Mouse (Mus musculus) mouse embryonic stem cell (cell line): ENCODE measurements around the gene Gm36176.
"Not testable (repeated sequence)": the region's sequence is repeated elsewhere in the genome, so short reads cannot be mapped to it uniquely, and the experiment has no call there.

Experiments
- in situ Hi-C, 2 experiments: fragments of 300-500 bp; cut with MboI; formaldehyde crosslinking; loops; 1 replicate in 1 of 2; 3 replicates in 1 of 2; pipeline ENCODE4 v1.14.3; 2019 to 2020; ENCODE audit warnings: low sequenced_read_pairs in 2 of 2, low pct_unique_long_range_greater_than_20kb in 1 of 2, mixed read lengths in 1 of 2; ENCODE audit not compliant: unreplicated experiment in 1 of 2

Gene Gm36176

DNA sequence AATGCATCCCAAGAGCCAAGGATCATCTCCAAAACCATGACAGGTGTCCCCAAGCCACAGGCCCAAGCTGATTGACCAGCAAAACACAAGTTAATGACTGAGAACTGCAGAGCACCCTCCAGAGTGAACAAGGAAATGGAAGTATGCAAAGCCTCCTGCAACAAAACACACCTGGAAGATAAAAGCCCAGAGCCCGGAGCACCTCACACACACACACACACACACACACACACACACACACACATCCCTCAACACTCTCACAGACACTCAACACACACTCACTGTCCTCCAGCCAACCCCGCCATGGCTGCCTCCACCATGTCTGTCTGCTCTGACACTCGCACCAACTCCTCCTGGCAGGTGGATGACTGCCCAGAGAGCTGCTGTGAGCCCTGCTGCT is at the start of gene Gm36176:
Gene Gm36176 (plus strand): TSS at position 301 of the 400 bp plus-strand sequence.
- in situ Hi-C loops, result no loop called here

DNA sequence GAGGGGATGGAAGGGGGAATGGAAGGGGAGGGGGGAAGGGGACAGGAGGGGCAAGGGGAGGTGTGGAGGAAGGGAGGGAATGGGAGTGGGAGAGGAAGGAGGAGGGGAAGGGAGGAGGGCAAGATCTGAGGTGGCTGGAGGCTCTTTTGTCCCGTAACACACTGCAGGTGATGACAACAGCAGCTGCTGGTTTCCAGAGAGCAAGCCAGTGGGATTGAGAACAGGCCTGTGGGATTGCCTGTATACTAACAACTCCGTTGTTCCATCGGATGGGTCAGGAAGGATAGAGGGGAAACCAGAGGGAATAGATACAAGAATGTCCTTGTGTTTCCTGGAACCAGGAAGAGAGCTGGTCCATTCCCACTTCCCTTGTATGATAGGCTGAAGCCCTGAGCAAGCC is 48.9 kb upstream of the Gm36176 start:
- in situ Hi-C loops, result no loop called here

DNA sequence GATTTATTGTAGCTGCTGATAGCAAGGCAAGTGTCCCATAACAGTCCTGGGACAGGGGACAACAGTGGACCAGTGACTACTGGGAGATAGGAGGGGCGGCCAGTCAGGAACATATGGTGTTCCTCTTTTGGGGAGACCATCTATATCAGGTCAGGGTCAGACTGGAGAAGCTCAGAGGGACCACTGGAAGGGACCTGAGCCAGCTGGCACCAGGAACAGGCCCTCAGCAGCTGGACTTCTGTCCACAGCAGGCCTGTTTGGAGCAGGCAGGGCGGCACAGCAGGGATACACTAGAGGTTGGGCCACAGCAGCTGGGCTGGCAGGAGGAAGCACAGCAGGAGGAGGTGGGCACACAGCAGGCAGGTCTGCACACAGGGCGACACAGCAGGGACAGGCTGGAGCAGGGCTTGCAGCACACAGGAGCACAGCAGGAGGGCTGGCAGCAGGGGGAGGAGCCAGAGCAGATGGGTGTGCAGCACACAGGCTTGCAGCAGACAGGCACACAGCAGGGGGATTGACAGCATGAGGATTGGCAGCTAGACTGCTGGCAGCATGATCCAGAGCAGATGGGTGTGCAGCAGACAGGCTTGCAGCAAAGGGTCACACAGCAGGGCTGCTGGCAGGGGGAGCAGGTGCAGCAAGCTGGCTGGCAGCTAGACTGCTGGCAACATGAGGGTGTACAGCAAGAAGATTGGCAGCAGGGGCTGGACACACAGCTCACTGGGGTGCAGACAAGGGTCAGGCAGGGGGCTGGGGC is 48.3 kb upstream of the Gm36176 start:
- in situ Hi-C loops, result not testable (repeated sequence)

DNA sequence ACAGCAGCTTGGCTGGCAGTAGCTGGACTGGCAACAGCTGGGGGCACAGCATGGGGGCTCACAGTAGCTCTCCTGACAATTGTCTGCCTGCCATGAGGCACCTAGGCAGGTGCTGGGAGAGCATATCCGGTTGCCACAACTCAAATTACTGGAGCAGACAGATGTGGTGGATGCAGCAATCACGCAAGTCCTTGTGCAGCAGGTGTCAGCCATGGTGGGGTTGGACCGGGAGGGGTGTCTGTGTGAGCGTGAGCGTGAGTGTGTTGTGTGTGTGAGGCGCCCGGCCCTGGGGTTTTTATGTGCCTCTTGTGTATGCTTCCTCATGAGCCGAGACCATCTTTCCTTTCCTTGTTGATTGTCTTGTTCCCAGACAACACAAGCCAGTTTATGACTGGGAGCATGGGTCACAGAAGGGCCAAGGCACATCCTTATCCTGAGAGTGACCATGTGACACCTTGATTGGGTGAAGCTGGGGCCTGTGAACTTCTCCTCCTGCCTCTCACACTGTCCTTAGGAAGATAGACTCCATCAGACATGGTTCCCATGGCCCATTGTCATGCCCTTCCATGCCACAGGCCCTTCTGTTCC is 47.6 kb upstream of the Gm36176 start, which contains the start of gene Gm19668:
Gene Gm19668 (minus strand): TSS at position 213 of the 588 bp plus-strand sequence.
- in situ Hi-C loops, result no loop called here

DNA sequence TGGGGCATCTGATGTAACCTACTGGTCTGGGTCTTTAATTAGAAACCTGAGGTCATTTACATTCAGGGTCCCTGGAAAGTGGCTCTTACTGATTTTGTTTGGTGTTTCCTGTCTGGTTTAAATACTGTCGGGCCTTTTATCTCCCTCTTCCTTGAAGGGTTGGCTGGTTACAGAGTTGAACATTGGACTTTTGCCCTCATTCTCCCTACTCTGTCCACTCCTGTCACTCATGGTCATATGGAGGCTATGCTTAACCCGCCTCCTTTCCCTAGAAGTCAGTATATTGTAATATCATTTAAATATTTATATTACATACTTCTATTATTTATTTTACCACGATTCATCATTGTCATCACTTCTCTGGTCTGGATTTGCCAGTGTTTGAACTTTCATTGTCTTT is 42.5 kb upstream of the Gm36176 start:
- in situ Hi-C loops, result no loop called here

DNA sequence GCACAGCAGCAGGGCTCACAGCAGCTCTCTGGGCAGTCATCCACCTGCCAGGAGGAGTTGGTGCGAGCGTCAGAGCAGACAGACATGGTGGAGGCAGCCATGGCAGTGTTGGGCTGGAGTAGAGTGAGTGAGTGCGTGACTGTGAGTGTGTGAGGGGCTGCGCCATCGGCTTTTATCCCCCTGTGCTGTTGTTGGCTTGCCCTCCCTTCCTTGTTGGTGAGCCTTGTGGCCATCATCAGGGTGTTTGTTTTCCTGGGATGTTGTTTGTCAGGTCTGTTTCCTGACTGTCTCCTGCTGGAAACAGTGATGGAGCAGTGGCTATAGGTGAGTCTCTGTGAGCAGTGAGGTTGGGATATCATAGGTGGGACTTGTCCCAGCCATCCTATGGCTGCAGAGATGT is 34.9 kb upstream of the Gm36176 start, which contains the start of gene Gm9507:
Gene Gm9507 (minus strand): TSS at position 101 of the 400 bp plus-strand sequence.
- in situ Hi-C loops, result no loop called here

DNA sequence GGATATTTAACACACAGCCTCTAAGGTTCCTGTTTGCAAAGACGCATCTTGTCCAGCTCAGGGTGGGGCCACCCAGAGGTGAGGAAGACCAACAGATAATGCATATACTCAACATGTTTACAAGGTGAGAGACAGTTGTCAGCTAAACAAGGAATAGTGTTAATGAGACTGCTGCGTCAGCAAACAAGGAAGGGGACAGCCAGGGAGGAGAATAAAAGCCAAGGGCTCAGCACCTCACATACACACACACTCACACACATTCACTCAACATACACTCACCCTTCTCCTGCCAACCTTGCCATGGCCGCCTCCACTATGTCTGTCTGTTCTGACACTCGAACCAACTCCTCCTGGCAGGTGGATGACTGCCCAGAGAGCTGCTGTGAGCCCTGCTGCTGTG is 32.2 kb upstream of the Gm36176 start, which contains the start of gene Gm2696:
Gene Gm2696 (plus strand): TSS at position 301 of the 400 bp plus-strand sequence.
- in situ Hi-C loops, result no loop called here

DNA sequence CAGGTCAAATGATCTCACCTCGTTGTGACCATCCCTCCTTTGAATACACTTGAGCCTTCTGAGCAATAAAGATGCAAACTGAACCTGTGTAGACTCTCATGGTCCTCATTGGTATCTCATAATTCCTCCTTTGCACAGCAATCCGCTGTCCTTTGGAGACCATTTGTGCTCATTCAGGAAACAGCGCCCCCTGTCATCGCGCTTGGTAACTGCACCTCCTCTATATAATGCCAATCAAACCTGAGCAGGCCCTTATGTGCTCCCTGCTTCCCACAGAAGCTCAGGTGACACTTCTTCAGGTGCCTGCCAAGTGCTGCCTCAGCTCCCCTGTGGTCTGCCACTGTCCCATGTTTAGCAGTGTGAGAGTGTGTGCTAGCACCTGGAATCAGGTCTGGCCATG is 31.1 kb upstream of the Gm36176 start:
- in situ Hi-C loops, result no loop called here

DNA sequence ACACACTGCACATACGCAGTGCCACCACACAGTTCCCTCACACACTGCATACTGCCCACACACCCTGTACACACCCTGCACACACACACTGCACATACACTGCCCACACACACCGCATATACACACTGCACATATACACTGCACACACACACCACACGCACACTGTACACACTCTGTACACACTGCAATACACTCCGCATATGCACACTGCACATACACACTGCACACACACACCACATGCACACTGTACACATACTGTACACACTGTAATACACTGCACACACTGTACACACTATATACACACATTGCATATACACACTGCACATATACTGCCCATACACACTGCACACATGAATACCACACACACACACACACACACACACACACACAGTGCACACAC is 28.1 kb upstream of the Gm36176 start:
- in situ Hi-C loops, result no loop called here

DNA sequence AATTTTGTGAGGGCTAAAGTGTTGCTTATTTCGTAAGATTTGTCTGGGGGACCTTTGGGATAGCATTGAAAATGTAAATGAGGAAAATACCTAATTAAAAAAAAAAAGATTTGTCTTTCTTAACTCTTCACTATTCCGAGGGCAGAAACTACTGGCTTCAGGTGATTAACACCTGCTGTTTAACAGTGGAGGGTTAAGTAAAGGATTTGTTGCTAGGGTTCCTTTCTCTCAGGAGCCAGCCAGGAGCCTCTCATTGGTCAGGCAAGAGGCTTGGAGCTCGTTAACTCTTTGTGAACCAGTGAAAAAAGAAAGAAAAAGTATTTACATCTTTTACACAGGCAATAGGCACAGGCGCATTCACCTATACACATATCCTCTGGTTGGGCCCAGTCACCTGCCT is 27.4 kb upstream of the Gm36176 start:
- in situ Hi-C loops, result no loop called here

DNA sequence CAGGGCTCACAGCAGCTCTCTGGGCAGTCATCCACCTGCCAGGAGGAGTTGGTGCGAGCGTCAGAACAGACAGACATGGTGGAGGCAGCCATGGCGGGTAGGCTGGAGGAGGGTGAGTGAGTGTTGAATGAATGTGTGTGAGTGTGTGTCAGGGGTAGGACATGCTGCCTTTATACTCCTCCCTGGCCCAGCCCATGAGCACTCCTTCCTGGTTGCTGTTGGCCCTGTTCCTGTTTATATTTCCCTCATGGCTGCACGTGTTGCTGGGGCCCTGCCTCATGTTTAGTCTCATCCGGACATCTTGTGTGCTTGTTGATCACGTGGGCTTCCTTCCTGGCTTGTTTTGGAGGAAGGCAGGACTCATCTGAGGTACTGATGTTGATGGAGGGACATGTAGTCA is 19.7 kb upstream of the Gm36176 start, which contains the start of gene Krtap10-4:
Gene Krtap10-4 (minus strand): TSS at position 145 of the 400 bp plus-strand sequence.
- in situ Hi-C loops, result no loop called here

DNA sequence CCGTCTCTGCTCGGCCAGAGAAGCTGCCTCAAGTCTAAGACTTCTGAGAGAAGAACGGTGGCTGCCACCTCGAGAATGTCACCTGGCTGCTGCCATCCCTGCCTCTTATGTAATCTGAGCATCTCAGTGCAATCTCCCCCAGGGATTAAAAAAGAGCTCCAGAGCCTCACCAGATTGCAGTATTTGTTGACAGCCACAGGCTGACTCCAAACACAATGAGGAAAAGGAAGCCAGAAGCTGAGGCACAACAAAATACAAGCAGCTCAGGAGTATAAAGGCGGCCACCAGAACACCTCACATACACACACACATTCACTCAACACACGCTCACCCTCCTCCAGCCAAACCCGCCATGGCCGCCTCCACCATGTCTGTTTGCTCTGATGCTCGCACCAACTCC is 11.0 kb upstream of the Gm36176 start, which contains the start of gene Krtap10-10:
Gene Krtap10-10 (plus strand): TSS at position 301 of the 400 bp plus-strand sequence.
- in situ Hi-C loops, result no loop called here

DNA sequence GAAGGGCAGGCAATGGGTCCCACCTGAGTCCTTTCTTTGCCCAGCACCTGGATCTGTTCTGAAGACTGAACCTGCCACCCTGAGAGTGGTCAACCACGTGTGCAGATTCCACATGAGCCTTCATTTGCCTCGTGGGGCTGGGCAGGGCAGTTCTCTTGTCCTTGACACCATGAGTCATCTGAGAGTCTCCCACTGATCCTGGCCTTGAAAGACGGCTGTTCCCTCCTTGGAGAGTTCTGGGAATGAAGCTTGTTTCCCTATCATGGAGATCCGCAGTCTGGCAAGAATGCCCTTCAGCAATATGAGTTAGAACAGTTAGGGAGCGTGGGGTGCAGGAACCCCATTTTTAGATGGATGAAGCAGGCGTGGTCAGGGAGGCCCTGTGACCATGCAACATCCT is 7.6 kb upstream of the Gm36176 start:
- in situ Hi-C loops, result no loop called here

DNA sequence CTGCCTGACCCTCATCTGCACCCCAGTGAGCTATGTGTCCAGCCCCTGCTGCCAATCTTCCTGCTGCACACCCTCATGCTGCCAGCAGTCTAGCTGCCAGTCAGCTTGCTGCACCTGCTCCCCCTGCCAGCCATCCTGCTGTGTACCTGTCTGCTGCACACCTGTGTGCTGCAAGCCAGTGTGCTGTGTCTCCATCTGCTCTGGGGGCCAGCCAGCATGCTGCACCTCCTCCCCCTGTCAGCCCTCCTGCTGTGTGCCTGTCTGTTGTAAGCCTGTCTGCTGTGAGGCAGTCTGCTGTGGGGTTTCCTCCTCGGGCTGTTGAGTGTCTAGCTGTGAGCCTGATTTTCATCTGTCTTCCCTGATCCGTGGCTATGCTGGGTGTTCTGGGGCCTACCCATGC is 358 bp downstream of the Gm36176 start:
- in situ Hi-C loops, result no loop called here

DNA sequence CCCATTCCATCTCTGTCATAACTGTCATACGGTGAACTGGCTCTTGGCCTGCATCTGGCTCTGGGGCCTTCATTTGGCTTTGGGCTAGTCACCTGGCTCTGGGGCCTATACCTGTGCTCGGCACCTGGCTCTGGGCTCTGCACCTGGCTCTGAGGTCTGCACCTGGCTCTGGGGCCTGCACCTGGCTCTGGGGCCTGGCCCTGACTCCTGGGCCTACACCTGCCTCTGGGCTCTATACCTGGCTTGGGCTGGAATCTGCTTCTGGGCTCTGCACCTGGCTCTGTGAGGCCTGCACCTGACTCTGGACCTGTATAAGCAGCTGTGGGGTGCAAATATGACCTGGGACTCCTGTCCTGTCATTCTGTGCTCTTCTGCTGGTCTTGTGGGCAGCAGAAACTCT is 935 bp downstream of the Gm36176 start:
- in situ Hi-C loops, result no loop called here

DNA sequence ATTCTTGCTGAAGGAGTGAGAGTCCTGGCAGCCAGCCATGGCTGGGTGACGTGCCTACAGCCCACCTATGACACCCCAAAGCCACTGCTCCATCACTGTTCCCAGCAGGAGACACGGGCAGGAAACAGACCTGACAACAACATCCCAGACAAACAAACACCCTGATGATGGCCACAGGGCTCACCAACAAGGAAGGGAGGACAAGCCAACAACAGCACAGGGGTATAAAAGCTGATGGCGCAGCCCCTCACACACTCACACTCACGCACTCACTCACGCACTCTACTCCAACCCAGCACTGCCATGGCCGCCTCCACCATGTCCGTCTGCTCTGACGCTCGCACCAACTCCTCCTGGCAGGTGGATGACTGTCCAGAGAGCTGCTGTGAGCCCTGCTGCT is 6.0 kb downstream of the Gm36176 start, which contains the start of gene Gm10318:
Gene Gm10318 (plus strand): TSS at position 301 of the 400 bp plus-strand sequence.
- in situ Hi-C loops, result no loop called here

DNA sequence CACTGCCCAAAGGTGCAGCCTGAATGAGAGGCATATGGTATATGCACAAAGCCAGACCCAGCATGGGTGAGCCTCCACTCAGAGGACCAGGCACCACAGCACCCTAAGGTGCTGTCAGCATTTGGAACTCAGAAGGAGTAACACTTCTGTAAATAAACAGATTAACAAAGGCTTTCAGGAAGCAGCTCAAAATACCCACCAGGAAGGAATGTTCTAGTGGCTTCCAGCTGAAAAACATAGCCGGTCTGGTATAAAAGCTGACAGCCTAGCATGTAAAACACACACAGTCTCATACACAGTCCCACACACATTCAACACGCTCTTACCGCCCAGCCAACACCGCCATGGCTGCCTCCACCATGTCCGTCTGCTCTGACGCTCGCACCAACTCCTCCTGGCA is 15.1 kb downstream of the Gm36176 start, which contains the start of gene Gm3285:
Gene Gm3285 (plus strand): TSS at position 301 of the 400 bp plus-strand sequence.
- in situ Hi-C loops, result no loop called here

DNA sequence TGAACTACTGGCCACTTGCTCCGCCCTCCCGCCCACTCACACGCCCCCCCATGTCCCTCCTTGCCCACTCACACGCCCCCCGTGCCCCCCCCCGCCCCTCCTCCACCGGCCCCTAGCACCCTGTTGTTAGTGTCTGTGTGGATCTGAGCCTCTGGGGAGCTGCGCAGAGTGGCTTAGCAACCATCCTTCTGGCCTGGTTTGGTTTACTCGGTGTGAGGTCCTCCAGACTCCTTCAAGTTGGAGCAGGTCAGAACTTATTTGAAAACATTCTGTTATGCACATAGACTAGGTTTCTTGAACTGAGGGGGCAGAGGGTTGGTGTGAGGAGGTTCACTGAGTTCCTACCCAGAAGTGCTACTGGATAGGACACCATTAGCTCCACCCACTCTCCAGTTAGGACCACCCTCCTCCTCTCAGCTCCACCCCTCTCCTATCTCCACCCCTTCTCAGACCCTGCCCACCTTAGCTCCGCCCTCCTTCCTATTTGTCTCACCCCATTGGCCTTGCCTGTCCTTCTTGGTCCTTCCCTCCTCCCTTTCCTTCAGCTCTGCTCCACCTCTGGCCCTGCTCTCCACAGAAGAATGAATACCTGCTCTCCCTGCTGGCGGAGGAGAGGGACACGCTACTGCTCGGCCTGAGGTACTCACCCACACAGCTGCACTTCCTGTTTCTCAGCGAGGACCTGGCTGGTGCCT is 17.6 kb downstream of the Gm36176 start:
- in situ Hi-C loops, result no loop called here

DNA sequence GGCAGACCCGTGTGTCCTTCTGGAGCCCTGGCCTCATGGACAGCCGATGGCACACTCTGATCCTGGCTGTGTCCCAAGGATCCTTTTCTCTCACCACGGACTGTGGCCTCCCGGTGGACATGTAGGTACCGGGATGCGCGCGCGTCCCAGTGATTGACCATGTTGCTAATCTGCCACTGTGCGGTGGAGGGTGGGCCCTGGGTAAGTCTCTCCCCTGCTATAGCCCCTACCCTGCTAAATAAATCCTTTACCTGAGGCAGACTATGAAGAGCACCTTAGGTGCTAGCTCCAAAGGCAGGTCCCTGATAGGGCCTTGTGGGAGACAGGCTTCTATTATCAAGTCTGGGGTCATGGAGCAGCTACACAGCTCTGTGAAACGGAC is 18.1 kb downstream of the Gm36176 start:
- in situ Hi-C loops, result no loop called here
